Mouse (Mus musculus): Measurements from ENCODE around the gene S100a2.
A peak's percentile ranks its signal among the peaks of the same experiment; 100 is the strongest.

The S100a2 gene

GRCm38 (mm10) chr3:90615911-90616310, 25.9 kb downstream of the S100a2 start:
- DNase-seq (ENCODE audit: low read depth, low spot score): no peak

- peak; percentile 48 for DNase-seq (ENCODE audit: low read depth, low spot score)
These were observed 27.5 kb downstream of the S100a2 start for GRCm38 (mm10) chr3:90617586-90617985.

- peak; percentile 7 for DNase-seq (ENCODE audit: low read depth, low spot score)
These were observed 31.5 kb downstream of the S100a2 start for GRCm38 (mm10) chr3:90621552-90621951.

- DNase-seq (ENCODE audit: low read depth, low spot score): peak; percentile 62
These were observed 33.5 kb downstream of the S100a2 start for GRCm38 (mm10) chr3:90623435-90624071.

GRCm38 (mm10) chr3:90625496-90625895, 35.4 kb downstream of the S100a2 start:
- no peak for DNase-seq (ENCODE audit: low read depth, low spot score)

GRCm38 (mm10) chr3:90626266-90627021, 36.4 kb downstream of the S100a2 start:
- DNase-seq (ENCODE audit: low read depth, low spot score): no peak

- DNase-seq (ENCODE audit: low read depth, low spot score): no peak
These were observed 37.3 kb downstream of the S100a2 start for GRCm38 (mm10) chr3:90627366-90627765.

- DNase-seq (ENCODE audit: low read depth, low spot score): no peak
These were observed 37.8 kb downstream of the S100a2 start for GRCm38 (mm10) chr3:90627807-90628206.

- DNase-seq (ENCODE audit: low read depth, low spot score): no peak
These were observed 39.3 kb downstream of the S100a2 start for GRCm38 (mm10) chr3:90629298-90629697.

GRCm38 (mm10) chr3:90631984-90632383, 41.9 kb downstream of the S100a2 start:
- DNase-seq (ENCODE audit: low read depth, low spot score): no peak

- no peak for DNase-seq (ENCODE audit: low read depth, low spot score)
These were observed 48.6 kb downstream of the S100a2 start for GRCm38 (mm10) chr3:90638511-90639275.

GRCm38 (mm10) chr3:90639511-90640154, 49.6 kb downstream of the S100a2 start:
- peak; percentile 51 for DNase-seq (ENCODE audit: low read depth, low spot score)

- DNase-seq (ENCODE audit: low read depth, low spot score): no peak
These were observed 50.9 kb downstream of the S100a2 start for GRCm38 (mm10) chr3:90640981-90641380.
